Mouse (Mus musculus): ENCODE data around the gene Nup210l.
"Not testable (repeated sequence)": the region's sequence is repeated elsewhere in the genome, so short reads cannot be mapped to it uniquely, and the experiment has no call there.

Nup210l gene

GRCm38 (mm10) chr3:90094453-90094852 is 9.5 kb upstream of the Nup210l start:
- DNase-seq (ENCODE audit: low read depth), result no peak

- no peak for DNase-seq (ENCODE audit: low read depth)
These were observed 6.0 kb upstream of the Nup210l start for GRCm38 (mm10) chr3:90097928-90098327.

GRCm38 (mm10) chr3:90101010-90101409 is 2.9 kb upstream of the Nup210l start:
- no peak for DNase-seq (ENCODE audit: low read depth)

- DNase-seq (ENCODE audit: low read depth), result no peak
These were observed 2.3 kb upstream of the Nup210l start for GRCm38 (mm10) chr3:90101673-90102072.

- no peak for DNase-seq (ENCODE audit: low read depth)
These were observed 1.7 kb upstream of the Nup210l start for GRCm38 (mm10) chr3:90102239-90102638.

GRCm38 (mm10) chr3:90103176-90103575 is 756 bp upstream of the Nup210l start:
- DNase-seq (ENCODE audit: low read depth), result no peak

- DNase-seq (ENCODE audit: low read depth), result no peak
These were observed 7.8 kb downstream of the Nup210l start for GRCm38 (mm10) chr3:90111706-90112105.

- DNase-seq (ENCODE audit: low read depth), result no peak
These were observed 10.4 kb downstream of the Nup210l start for GRCm38 (mm10) chr3:90114342-90114741.

- no peak for DNase-seq (ENCODE audit: low read depth)
These were observed 11.6 kb downstream of the Nup210l start for GRCm38 (mm10) chr3:90115526-90115925.

GRCm38 (mm10) chr3:90118132-90118790 is 14.3 kb downstream of the Nup210l start:
- no peak for DNase-seq (ENCODE audit: low read depth)

- not testable (repeated sequence) for DNase-seq (ENCODE audit: low read depth)
These were observed 18.1 kb downstream of the Nup210l start for GRCm38 (mm10) chr3:90122036-90122435.

GRCm38 (mm10) chr3:90125710-90126109 is 21.8 kb downstream of the Nup210l start:
- no peak for DNase-seq (ENCODE audit: low read depth)

- DNase-seq (ENCODE audit: low read depth), result no peak
These were observed 23.9 kb downstream of the Nup210l start for GRCm38 (mm10) chr3:90127881-90128280.

- DNase-seq (ENCODE audit: low read depth), result no peak
These were observed 28.8 kb downstream of the Nup210l start for GRCm38 (mm10) chr3:90132745-90133144.

- DNase-seq (ENCODE audit: low read depth), result no peak
These were observed 29.4 kb downstream of the Nup210l start for GRCm38 (mm10) chr3:90133331-90133730.

- no peak for DNase-seq (ENCODE audit: low read depth)
These were observed 30.6 kb downstream of the Nup210l start for GRCm38 (mm10) chr3:90134483-90134882.

GRCm38 (mm10) chr3:90134993-90135392 is 31.1 kb downstream of the Nup210l start:
- no peak for DNase-seq (ENCODE audit: low read depth)

- DNase-seq (ENCODE audit: low read depth), result no peak
These were observed 32.7 kb downstream of the Nup210l start for GRCm38 (mm10) chr3:90136660-90137059.

- no peak for DNase-seq (ENCODE audit: low read depth)
These were observed 33.7 kb downstream of the Nup210l start for GRCm38 (mm10) chr3:90137606-90138005.

- no peak for DNase-seq (ENCODE audit: low read depth)
These were observed 36.0 kb downstream of the Nup210l start for GRCm38 (mm10) chr3:90139962-90140361.

GRCm38 (mm10) chr3:90145461-90145860 is 41.5 kb downstream of the Nup210l start:
- no peak for DNase-seq (ENCODE audit: low read depth)

GRCm38 (mm10) chr3:90146651-90147050 is 42.7 kb downstream of the Nup210l start:
- DNase-seq (ENCODE audit: low read depth), result no peak

GRCm38 (mm10) chr3:90151086-90151740 is 47.3 kb downstream of the Nup210l start:
- no peak for DNase-seq (ENCODE audit: low read depth)

GRCm38 (mm10) chr3:90155996-90156395 is 52.1 kb downstream of the Nup210l start:
- DNase-seq (ENCODE audit: low read depth), result no peak
